Mouse (Mus musculus) bone marrow, adult 2 months (tissue): ENCODE results near the gene Hoxb3. TPM values are rescaled to one million over a fixed set of nuclear protein-coding genes. Genes with fewer than 3 reads are reported as not detected.
A peak's percentile ranks its signal among the peaks of the same experiment; 100 is the strongest.

Experiments
- H3K27ac ChIP-seq: fragments of 200-500 bp; 2 replicates; pipeline ENCODE4 v1.5.1; 2012; ENCODE audit warnings: low read depth, mild to moderate bottlenecking, control low read depth, inconsistent platforms, low read length; ENCODE audit not compliant: control insufficient read depth, poor library complexity, insufficient read depth
- H3K4me1 ChIP-seq: fragments of 200-500 bp; 2 replicates; pipeline ENCODE4 v1.6.1; 2011; ENCODE audit warnings: low read length; ENCODE audit not compliant: control insufficient read depth, insufficient read depth
- H3K4me3 ChIP-seq: fragments of 200-500 bp; replicated peaks from 2 replicates; pipeline ENCODE3; 2011; ENCODE audit warnings: mild to moderate bottlenecking, low read depth, low read length, control low read depth; ENCODE audit not compliant: control insufficient read depth
- CTCF ChIP-seq: fragments of 200-500 bp; IDR thresholded peaks from 2 replicates; pipeline ENCODE4 v1.5.1; 2011; ENCODE audit warnings: low read length, control low read depth; ENCODE audit not compliant: control insufficient read depth, insufficient read depth
- POLR2A ChIP-seq: fragments of 200-500 bp; IDR thresholded peaks from 2 replicates; pipeline ENCODE4 v1.6.1; 2011; ENCODE audit warnings: low read depth, mild to moderate bottlenecking, control low read depth, low read length, borderline replicate concordance; ENCODE audit not compliant: control insufficient read depth
- whole genome bisulfite sequencing: fragments of 180-500 bp; shearing (Covaris S2); methylation state at CpG from one replicate; pipeline ENCODE4 v1.1.7; 2018; 5-methylcytosine and 5-hydroxymethylcytosine counted together
- polyA plus RNA-seq: library from polyadenylated mRNA; stranded (reverse); fragments of >200 nt; gene quantifications from 2 replicates; pipeline ENCODE4 v1.2.4, GENCODE M21; 2011; ENCODE audit warnings: low replicate concordance; ENCODE audit not compliant: missing spikeins, insufficient read depth, insufficient read length

Hoxb3 gene
- polyA plus RNA-seq, 1 experiment, result 1.0 TPM

DNA sequence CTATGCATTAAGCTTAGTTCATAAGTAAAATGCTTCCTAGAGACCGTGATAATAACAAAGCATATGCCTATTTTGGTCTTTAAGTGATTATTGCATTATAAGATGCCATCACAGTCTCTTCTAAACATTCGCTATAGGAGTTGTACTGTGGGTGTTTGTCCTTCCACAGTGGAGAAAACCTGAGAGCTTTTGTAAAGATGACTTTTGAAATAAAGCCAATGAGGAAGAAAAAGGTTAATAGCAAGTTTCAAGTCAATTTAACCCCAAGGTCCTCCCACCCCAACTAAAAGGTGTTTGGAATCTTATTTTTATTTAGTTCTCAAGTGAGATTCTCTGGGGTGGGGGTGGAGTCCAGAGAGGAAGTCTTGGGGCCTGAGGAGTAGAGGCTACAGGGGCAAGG, 10.0 kb upstream of the Hoxb3 start:
- H3K4me3 ChIP-seq, result no peak overlapping the region
- TF ChIP-seq CTCF (no peak), POLR2A (no peak)

DNA sequence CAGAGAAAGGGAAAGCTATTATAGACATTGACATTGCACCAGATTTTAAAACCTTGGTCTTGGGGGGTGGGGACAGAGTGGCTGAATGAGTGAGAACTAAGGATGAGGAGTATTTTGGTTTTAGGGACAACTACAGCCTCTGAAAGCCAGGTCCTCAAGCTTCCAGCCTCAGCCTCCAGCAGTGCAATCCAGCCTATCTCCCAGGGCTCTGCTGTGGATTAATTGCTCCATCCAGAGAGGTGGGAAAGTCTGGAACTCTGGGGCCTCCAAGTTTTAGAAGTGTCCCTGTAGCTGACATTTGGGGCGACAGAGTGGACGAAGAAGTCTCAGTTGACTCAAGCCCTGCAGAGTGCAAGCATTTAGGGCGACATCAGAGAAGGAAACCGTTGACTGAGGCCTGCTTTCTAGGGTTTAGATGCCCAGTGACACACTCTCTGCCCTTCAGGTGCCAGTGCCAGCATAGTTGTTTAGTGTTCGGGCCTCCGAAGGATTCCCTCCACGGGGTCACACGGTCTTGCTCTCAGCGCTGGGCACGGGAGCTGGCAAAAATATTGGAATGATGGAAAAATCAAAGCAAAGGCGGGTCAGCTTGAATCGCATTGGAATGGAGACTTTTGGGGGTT, 9.2 kb upstream of the Hoxb3 start:
- no peak overlapping the region for H3K27ac ChIP-seq
- no peak for TF ChIP-seq POLR2A
- no peak for TF ChIP-seq CTCF
- no peak overlapping the region for H3K4me3 ChIP-seq
- H3K4me1 ChIP-seq, result peaks cover 1% of the 10 kb centered on the region; the same call in 1 of the 2 replicates
- WGBS, result 39% methylated on average over 12 of the region's 12 CpGs

More for the DNA sequence above, 10.0 kb upstream of the Hoxb3 start:
- 71% methylated on average over 2 of the region's 2 CpGs for WGBS
- Histone ChIP-seq H3K27ac (no peak overlapping the region), H3K4me1 (peaks cover 1% of the 10 kb centered on the region; the same call in 1 of the 2 replicates)

DNA sequence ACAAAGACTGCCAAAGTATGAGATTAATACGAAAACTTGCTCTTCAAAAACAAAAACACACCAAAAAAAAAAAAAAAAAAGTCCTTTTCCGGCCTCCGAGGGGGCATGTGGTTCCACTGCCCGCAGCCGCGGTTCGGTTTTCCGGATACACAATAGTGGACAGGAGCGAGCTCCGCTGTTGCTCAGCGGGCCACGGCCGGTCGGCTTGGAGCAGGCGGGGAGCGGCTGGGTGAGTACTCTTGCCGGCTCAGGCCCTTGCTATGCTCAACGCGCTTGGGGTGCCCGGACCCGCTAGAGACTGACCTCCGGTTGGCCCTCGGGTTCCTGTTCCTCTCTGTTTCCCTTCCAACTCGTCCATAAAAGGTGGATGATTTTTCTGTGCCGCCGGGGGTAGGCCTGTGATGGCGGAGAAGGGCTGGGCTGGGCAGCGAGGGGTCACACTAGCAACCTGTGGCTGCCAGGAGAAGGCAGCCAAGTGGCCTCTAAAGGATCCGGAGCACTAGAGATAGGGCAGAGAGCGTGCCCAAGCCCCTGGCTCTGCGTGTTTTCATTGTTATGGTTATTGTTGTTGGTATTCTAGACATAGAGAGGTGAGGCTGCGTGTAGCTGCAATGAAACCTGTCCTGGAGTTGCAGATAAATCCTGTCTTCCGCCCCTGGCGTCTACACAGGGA, 8.3 kb upstream of the Hoxb3 start:
- Histone ChIP-seq H3K4me1 (peaks cover 1% of the 10 kb centered on the region; the same call in 1 of the 2 replicates), H3K4me3 (peak overlapping the region; percentile 58), H3K27ac (no peak overlapping the region; the same call in 1 of the 2 replicates)
- TF ChIP-seq CTCF, result no peak
- peak; percentile 23; the same call in 1 of the 2 replicates for TF ChIP-seq POLR2A
- WGBS, result 3% methylated on average over 34 of the region's 34 CpGs

DNA sequence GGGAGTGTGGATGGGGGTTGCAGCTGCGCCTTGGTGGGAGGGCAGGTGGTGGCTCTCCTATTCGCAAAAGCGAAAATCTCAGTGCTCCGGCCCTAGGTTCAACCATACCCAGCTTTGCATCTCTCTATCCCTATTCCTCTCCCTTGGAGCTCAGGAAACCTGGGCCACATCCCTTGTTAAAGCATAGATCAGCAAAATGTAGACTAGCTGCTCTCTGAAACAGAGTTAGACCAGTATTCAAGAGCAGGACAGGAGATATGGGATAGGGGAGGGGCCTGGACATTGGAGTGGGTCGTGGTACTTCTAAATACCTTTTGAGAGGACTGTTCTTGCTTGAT, 7.8 kb upstream of the Hoxb3 start:
- TF ChIP-seq CTCF, result no peak
- TF ChIP-seq POLR2A, result no peak
- peaks cover 1% of the 10 kb centered on the region; the same call in 1 of the 2 replicates for H3K4me1 ChIP-seq
- peak overlapping the region; percentile 58 for H3K4me3 ChIP-seq
- H3K27ac ChIP-seq, result no peak overlapping the region
- 17% methylated on average over 5 of the region's 5 CpGs for WGBS

DNA sequence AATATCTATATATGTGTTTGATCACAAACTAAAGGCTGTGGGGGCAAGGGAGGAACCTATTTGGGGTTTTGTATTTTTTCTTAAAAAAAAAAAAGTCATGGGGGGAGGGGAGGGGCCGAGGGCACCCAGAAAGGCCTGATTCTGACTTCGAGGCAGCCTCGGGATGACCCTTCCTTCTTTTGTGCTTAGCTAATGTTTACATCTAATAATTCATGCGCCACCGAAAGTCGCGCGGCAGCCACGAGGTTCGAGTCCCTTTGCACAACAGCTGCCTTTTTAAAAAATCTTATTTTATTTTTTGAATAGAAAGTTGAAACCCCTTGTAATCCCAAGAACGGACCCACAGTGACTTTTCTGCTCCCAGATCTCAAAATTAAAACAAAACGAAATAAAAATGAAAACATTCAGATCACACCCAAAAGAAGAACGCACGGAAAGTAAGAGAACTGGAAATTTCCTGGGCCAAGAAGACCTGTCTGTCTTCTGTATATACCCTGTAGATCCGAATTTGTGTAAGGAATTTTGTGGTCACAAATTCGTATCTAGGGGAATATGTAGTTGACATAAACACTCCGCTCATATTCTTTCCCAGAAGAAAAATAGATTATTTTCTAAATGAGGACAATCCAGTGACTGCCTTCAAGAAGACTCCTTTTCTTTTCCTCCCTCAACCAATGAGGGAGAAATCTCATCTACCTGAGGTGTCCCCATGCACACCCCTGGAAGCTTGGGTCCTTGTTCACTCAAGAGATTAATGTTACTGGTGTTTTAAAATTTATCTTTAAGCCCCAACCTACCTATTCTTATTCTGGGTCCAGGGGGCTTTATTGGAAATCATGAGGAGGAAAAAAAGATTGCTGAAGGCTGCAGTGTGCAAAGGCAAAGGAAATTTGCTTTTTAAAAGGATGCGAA, 6.2 kb upstream of the Hoxb3 start:
- no peak for TF ChIP-seq CTCF
- no peak for TF ChIP-seq POLR2A
- WGBS, result 72% methylated on average over 18 of the region's 18 CpGs
- Histone ChIP-seq H3K4me3 (no peak overlapping the region), H3K27ac (no peak overlapping the region), H3K4me1 (peaks cover 1% of the 10 kb centered on the region; the same call in 1 of the 2 replicates)

DNA sequence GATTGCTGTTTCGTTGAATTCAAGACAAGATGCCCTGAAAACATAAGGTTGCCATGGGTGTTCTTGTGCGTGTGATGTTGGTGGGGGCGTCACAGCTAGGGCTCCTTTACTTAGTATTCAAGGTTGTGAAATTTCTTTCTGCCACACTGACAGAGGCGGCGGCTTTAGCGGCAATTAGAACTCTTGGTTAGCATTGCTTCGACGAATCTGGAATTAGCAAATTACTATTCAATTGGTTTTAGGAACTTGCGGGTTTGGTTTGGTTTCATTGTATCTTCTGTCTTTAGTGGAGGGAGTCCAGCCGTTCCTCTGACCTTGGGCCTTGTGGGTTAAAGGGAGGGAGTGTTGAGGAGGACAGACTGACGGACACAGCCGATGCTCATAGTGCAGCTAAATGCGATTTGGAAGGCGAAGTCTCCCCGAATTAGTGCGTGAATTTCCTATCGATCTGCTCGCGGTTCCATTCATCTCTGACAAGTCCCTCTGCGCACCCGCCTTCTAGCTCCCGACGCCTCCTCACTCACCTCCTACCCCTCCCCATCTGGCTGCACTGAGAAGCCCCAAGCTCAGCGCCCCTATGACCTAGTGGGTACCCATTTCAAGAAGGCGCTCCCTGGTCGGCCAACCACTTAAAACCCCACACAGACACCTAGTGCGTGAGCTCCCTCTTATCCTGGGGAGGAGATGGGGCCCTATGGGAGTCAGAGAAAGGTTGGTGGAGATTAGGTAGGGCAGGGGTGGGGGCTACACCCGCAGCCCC, 5.3 kb upstream of the Hoxb3 start, which contains the start of gene Hoxb4:
Hoxb4 (plus strand) TSS at position 660 of the 760 bp plus-strand sequence.
- peaks cover 1% of the 10 kb centered on the region; the same call in 1 of the 2 replicates for H3K4me1 ChIP-seq
- peak within 1 kb of the TSS; percentile 54 for H3K27ac ChIP-seq
- H3K4me3 ChIP-seq, result peak within 1 kb of the TSS; percentile 81
- TF ChIP-seq POLR2A, result no peak
- TF ChIP-seq CTCF, result no peak
- 25% methylated on average over 28 of the region's 28 CpGs for WGBS

DNA sequence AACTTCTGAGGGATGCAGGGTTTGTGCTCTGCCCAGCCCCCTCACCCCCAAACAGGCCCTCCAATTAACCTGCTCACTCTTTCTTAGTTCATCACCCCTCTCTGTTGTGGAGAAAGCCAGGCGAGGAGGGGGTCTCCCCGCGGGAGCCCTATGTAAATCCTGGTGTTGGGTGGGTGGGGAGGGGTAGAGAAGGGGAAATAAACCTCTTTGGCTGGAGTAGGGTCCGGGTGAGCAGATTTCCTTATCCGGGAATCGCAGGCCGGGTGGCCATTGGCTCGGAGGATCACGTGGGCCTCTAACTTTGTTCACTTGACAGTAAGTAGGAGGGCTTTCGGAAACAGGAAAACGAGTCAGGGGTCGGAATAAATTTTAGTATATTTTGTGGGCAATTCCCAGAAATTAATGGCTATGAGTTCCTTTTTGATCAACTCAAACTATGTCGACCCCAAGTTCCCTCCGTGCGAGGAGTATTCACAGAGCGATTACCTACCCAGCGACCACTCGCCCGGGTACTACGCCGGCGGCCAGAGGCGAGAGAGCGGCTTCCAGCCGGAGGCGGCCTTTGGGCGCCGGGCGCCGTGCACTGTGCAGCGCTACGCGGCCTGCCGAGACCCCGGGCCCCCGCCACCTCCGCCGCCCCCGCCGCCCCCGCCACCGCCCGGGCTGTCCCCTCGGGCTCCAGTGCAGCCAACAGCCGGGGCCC, 4.6 kb upstream of the Hoxb3 start:
- H3K27ac ChIP-seq, result peak overlapping the region; percentile 54
- H3K4me1 ChIP-seq, result peaks cover 1% of the 10 kb centered on the region; the same call in 1 of the 2 replicates
- peak overlapping the region; percentile 81 for H3K4me3 ChIP-seq
- no peak for TF ChIP-seq POLR2A
- no peak for TF ChIP-seq CTCF
- under 1% methylated on average over 28 of the region's 45 CpGs for WGBS
